Comparison of ENCODE assay signal across 15 mouse cellular contexts in the genomic region with DNA sequence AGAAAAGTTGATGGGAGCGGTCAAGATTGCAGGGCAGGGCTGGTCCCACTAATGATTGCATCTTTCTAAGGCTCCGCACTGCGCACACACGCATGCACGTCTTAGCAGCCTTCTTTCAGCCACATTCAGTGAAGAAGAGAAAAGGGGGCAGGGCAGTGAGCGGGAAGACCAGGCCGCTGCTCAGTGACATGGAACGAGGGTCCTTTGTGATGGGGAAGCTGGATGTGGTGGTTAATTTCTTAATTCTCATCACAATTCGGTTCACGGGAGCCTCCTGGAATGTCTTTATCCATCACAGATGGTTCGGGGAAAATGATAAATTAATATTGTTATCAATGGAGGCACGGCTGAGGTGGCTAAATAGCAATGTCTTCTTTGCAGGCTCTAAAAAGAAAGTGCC.
DNase-seq lines count a peak whose midpoint lies in the region; ATAC-seq and TF ChIP-seq lines count a peak whose summit lies in the region.
"Had no signal": no experiment of that assay in that cellular context is flagged by ENCODE, and none has a peak within 500 bp of the region (broad histone marks: within the 10 kb centered on the region; RNA-seq: fewer than 3 reads in every experiment).

No protein-coding gene starts in this region.

- TF ChIP-seq CTCF in hindbrain, postnatal 0 days (IDR thresholded peaks at IDR 0.05; ENCODE audit: low read depth), result no peak
- TF ChIP-seq CTCF in thymus, adult 2 months (IDR thresholded peaks at IDR 0.05; ENCODE audit: borderline replicate concordance, control insufficient read depth, extremely low read depth, insufficient read depth, low read length, poor library complexity), result no peak
- no peak for TF ChIP-seq CTCF in left cerebral cortex, adult 2 months (IDR thresholded peaks at IDR 0.05)

- WGBS in forebrain, embryonic 13.5 days, result 11% methylated on average over 12 of the region's 12 CpGs
- WGBS in hindbrain, postnatal 0 days, result 32% methylated on average over 12 of the region's 12 CpGs
- 98% methylated on average over 12 of the region's 12 CpGs for WGBS in thymus, adult 2 months
- 75% methylated on average over 12 of the region's 12 CpGs for WGBS in liver, embryonic 12.5 days (ENCODE audit: insufficient replicate concordance)

- no peak overlapping the region for H3K4me3 ChIP-seq in forebrain, embryonic 13.5 days
- no peak overlapping the region for H3K4me3 ChIP-seq in hindbrain, postnatal 0 days (ENCODE audit: low read length)
- H3K4me3 ChIP-seq in thymus, adult 2 months (ENCODE audit: control insufficient read depth, insufficient read depth, low read length), result no peak overlapping the region
- H3K4me3 ChIP-seq in left cerebral cortex, adult 2 months, result no peak overlapping the region
- H3K4me3 ChIP-seq in liver, embryonic 12.5 days, result no peak overlapping the region

- H3K9me3 ChIP-seq in forebrain, embryonic 13.5 days (replicated peaks), result no peaks in the 10 kb centered on the region
- no peaks in the 10 kb centered on the region for H3K9me3 ChIP-seq in hindbrain, postnatal 0 days (ENCODE audit: low read length)
- no peaks in the 10 kb centered on the region for H3K9me3 ChIP-seq in liver, embryonic 12.5 days (replicated peaks)

- intact Hi-C loops in left cerebral cortex, adult 2 months (cut with DNase I), result no loop called here

- no peak for TF ChIP-seq POLR2A in thymus, adult 2 months (IDR thresholded peaks at IDR 0.05; ENCODE audit: control insufficient read depth, extremely low read depth, insufficient read depth, low read length, poor library complexity)

- no peak overlapping the region for H3K9ac ChIP-seq in forebrain, embryonic 13.5 days
- H3K9ac ChIP-seq in hindbrain, postnatal 0 days (replicated peaks; ENCODE audit: low read length), result no peak overlapping the region
- H3K9ac ChIP-seq in liver, embryonic 12.5 days, result no peak overlapping the region
- H3K9ac ChIP-seq: lung, embryonic 14.5 days had no signal

- peaks cover 18% of the 10 kb centered on the region for H3K4me1 ChIP-seq in forebrain, embryonic 13.5 days
- H3K4me1 ChIP-seq in hindbrain, postnatal 0 days (ENCODE audit: insufficient read depth, low read length), result peaks cover 4% of the 10 kb centered on the region; the same call in 1 of the 2 replicates
- peaks cover 49% of the 10 kb centered on the region for H3K4me1 ChIP-seq in thymus, adult 2 months (replicated peaks; ENCODE audit: control insufficient read depth, insufficient read depth, low read length)
- no peaks in the 10 kb centered on the region for H3K4me1 ChIP-seq in liver, embryonic 12.5 days

- peak overlapping the region; percentile 36; the same call in 1 of the 2 replicates for H3K27ac ChIP-seq in forebrain, embryonic 13.5 days
- H3K27ac ChIP-seq in hindbrain, postnatal 0 days, result no peak overlapping the region; the same call in 1 of the 2 replicates
- H3K27ac ChIP-seq in thymus, adult 2 months (ENCODE audit: control insufficient read depth, insufficient read depth, low read length), result no peak overlapping the region
- H3K27ac ChIP-seq in left cerebral cortex, adult 2 months, result no peak overlapping the region
- H3K27ac ChIP-seq in liver, embryonic 12.5 days, result no peak overlapping the region

- peak; percentile 77 for DNase-seq in embryo, embryonic 10 days (ENCODE audit: low spot score)
- DNase-seq in hindbrain, postnatal 0 days (ENCODE audit: low spot score), result peak; percentile 23
- peak; percentile 49 for DNase-seq in neural tube, embryonic 10.5 days (ENCODE audit: extremely low spot score, low spot score)
- DNase-seq in thymus, adult 2 months, result no peak
- DNase-seq in left cerebral cortex, adult 2 months (ENCODE audit: extremely low spot score in 1 of 2, low spot score in 2 of 2), result no peak
- DNase-seq in cerebellum, postnatal 4 days (ENCODE audit: low spot score in 2 of 2), result no peak
- DNase-seq: adrenal gland, postnatal 10 days; cerebellum, postnatal 14 days; heart, postnatal 14 days; kidney, postnatal 14 days; lung, embryonic 14.5 days; right cerebral cortex, postnatal 14 days had no signal

- peaks cover 7% of the 10 kb centered on the region; the same call in 1 of the 2 replicates for H3K27me3 ChIP-seq in forebrain, embryonic 13.5 days
- no peaks in the 10 kb centered on the region for H3K27me3 ChIP-seq in hindbrain, postnatal 0 days (ENCODE audit: insufficient read depth, low read length)
- H3K27me3 ChIP-seq in thymus, adult 2 months (ENCODE audit: control insufficient read depth, insufficient read depth, low read length), result no peaks in the 10 kb centered on the region
- peaks cover 39% of the 10 kb centered on the region for H3K27me3 ChIP-seq in liver, embryonic 12.5 days (replicated peaks)

- H3K36me3 ChIP-seq in forebrain, embryonic 13.5 days (ENCODE audit: poor library complexity, severe bottlenecking), result 0 out of 2 replicates have a peak, but pooled peaks cover 5% of the 10 kb centered on the region
- no peaks in the 10 kb centered on the region for H3K36me3 ChIP-seq in hindbrain, postnatal 0 days (ENCODE audit: insufficient read depth, low read length)
- H3K36me3 ChIP-seq in thymus, adult 2 months (ENCODE audit: control insufficient read depth, insufficient read depth, low read length), result no peaks in the 10 kb centered on the region
- no peaks in the 10 kb centered on the region for H3K36me3 ChIP-seq in liver, embryonic 12.5 days

- peak; percentile 50; the same call in 1 of the 2 replicates for ATAC-seq in forebrain, embryonic 13.5 days
- ATAC-seq in hindbrain, postnatal 0 days, result no peak
- no peak for ATAC-seq in liver, embryonic 12.5 days
- ATAC-seq: intestine, embryonic 16.5 days had no signal

- H3K4me2 ChIP-seq in forebrain, embryonic 13.5 days, result peak overlapping the region; percentile 29
- H3K4me2 ChIP-seq in hindbrain, postnatal 0 days (ENCODE audit: low read depth, low read length), result no peak overlapping the region
- H3K4me2 ChIP-seq in liver, embryonic 12.5 days, result no peak overlapping the region
- H3K4me2 ChIP-seq: lung, embryonic 14.5 days had no signal

Comparison
In these comparisons a context has a peak if more than half of its experiments do, and no peak if none do; other contexts are left out.
1. DNase-seq: peak in embryo, embryonic 10 days (single experiment), hindbrain, postnatal 0 days (single experiment) and neural tube, embryonic 10.5 days (single experiment); none in thymus, adult 2 months (single experiment), left cerebral cortex, adult 2 months (0 of 2) and cerebellum, postnatal 4 days (0 of 2).